Comparison of ENCODE assay signal across 8 mouse cellular contexts in genomic region chr19:45746153-45747020, GRCm38 (mm10). TPM values are rescaled to one million over a fixed set of nuclear protein-coding genes. Genes with fewer than 3 reads are reported as not detected.
DNase-seq lines count a peak whose midpoint lies in the region; ATAC-seq and TF ChIP-seq lines count a peak whose summit lies in the region.

No protein-coding gene starts in this region.

- no peak for TF ChIP-seq POLR2A in lung, adult 2 months (IDR thresholded peaks at IDR 0.05; ENCODE audit: borderline replicate concordance, extremely low read depth, low read depth, low read length)

- no peak overlapping the region for H3K4me2 ChIP-seq in forebrain, embryonic 14.5 days (ENCODE audit: low read length)

- DNase-seq in MN1 (ENCODE audit: low spot score): peak; percentile 69
- peak; percentile 71 for DNase-seq in c-Kit-negative CD71-positive TER-119-positive erythroid progenitor cells, embryonic 14.5 days (ENCODE audit: low read depth, low spot score)
- peak; percentile 74 for DNase-seq in forebrain, embryonic 14.5 days (ENCODE audit: low spot score)
- DNase-seq in heart, postnatal 4 days: peak; percentile 84
- peak; percentile 47 to 79 for DNase-seq in layer of hippocampus, adult 8-10 months (ENCODE audit: low spot score in 2 of 2)
- DNase-seq in lung, adult 2 months: peak; percentile 80
- DNase-seq in right cerebral cortex, postnatal 14 days: peak; percentile 73
- DNase-seq in urinary bladder, postnatal 36 days (ENCODE audit: low spot score in 2 of 2): peak; percentile 70 to 72

- H3K27ac ChIP-seq in forebrain, embryonic 14.5 days (ENCODE audit: low read depth, low read length): no peak overlapping the region

- ATAC-seq in forebrain, embryonic 14.5 days: no peak

- TF ChIP-seq CTCF in lung, adult 2 months (IDR thresholded peaks at IDR 0.05; ENCODE audit: insufficient read depth, low read length): peak; percentile 90

- no peak overlapping the region for H3K9ac ChIP-seq in forebrain, embryonic 14.5 days (ENCODE audit: low read length)

- peaks cover 44% of the 10 kb centered on the region for H3K27me3 ChIP-seq in forebrain, embryonic 14.5 days (replicated peaks; ENCODE audit: control insufficient read depth, insufficient read depth, low read length)

- peaks cover 4% of the 10 kb centered on the region for H3K36me3 ChIP-seq in forebrain, embryonic 14.5 days (ENCODE audit: control insufficient read depth, insufficient read depth, low read length)

- H3K4me3 ChIP-seq in forebrain, embryonic 14.5 days (ENCODE audit: low read depth, low read length): no peak overlapping the region
- H3K4me3 ChIP-seq in lung, adult 2 months (replicated peaks; ENCODE audit: extremely low read depth, low read depth, low read length): no peak overlapping the region

- H3K9me3 ChIP-seq in forebrain, embryonic 14.5 days (replicated peaks; ENCODE audit: control insufficient read depth, low read length): no peaks in the 10 kb centered on the region

- H3K4me1 ChIP-seq in forebrain, embryonic 14.5 days (ENCODE audit: control insufficient read depth, insufficient read depth, low read length): peaks cover 6% of the 10 kb centered on the region
- H3K4me1 ChIP-seq in lung, adult 2 months (ENCODE audit: control insufficient read depth, insufficient read depth, low read length): peaks cover 14% of the 10 kb centered on the region

- 12% methylated on average over 29 of the region's 29 CpGs for WGBS in forebrain, embryonic 14.5 days
- 15% methylated on average over 29 of the region's 29 CpGs for WGBS in lung, adult 2 months

RNA-seq across cellular contexts. Expression of gene Npm3, which starts 3.0 kb away (rescaled TPM):
- 11.7 and 12.7 TPM in 2 replicates for polyA plus RNA-seq in forebrain, embryonic 14.5 days (2014; fragmentation: Nextera tagmentation; extraction: Ambion mirVana)
- 10 to 100 TPM; 25.4 to 27.8 TPM for total RNA-seq in heart, postnatal 4 days (2021)
- total RNA-seq in layer of hippocampus, adult 8-10 months (2022): 10 to 100 TPM in 2 of 4 experiments, 1 to 10 TPM in 2; 7.6 to 12.9 (median 9.1) TPM
- polyA plus RNA-seq in lung, adult 2 months (2012; rRNA removed): 39.0 and 41.3 TPM in 2 replicates

RNA-seq across cellular contexts. Expression of gene Fgf8, which starts 3.7 kb away (rescaled TPM):
- 0.88 and 2.4 TPM in 2 replicates for polyA plus RNA-seq in forebrain, embryonic 14.5 days (2014; fragmentation: Nextera tagmentation; extraction: Ambion mirVana)
- under 1 TPM in 1 of 2 experiments, not detected in 1; 0.45 TPM for total RNA-seq in heart, postnatal 4 days (2021)
- total RNA-seq in layer of hippocampus, adult 8-10 months (2022): not detected
- polyA plus RNA-seq in lung, adult 2 months (2012; rRNA removed): not detected in 2 replicates

RNA-seq across cellular contexts. Expression of gene Mgea5, which starts 37.2 kb away (rescaled TPM):
- polyA plus RNA-seq in forebrain, embryonic 14.5 days (2014; fragmentation: Nextera tagmentation; extraction: Ambion mirVana): 70.2 and 77.0 TPM in 2 replicates
- 10 to 100 TPM; 82.8 to 89.2 TPM for total RNA-seq in heart, postnatal 4 days (2021)
- total RNA-seq in layer of hippocampus, adult 8-10 months (2022): 100 to 1,000 TPM; 137 to 170 (median 155) TPM
- 18.5 and 35.6 TPM in 2 replicates for polyA plus RNA-seq in lung, adult 2 months (2012; rRNA removed)
